Mouse (Mus musculus) thymus, postnatal 4 days (tissue): ENCODE data around the gene Gripap1.
"Not testable (repeated sequence)": the region's sequence is repeated elsewhere in the genome, so short reads cannot be mapped to it uniquely, and the experiment has no call there.

Source experiments
- DNase-seq: peaks from one replicate; pipeline ENCODE4 v3.0.0; 2021

Gripap1 gene

DNA sequence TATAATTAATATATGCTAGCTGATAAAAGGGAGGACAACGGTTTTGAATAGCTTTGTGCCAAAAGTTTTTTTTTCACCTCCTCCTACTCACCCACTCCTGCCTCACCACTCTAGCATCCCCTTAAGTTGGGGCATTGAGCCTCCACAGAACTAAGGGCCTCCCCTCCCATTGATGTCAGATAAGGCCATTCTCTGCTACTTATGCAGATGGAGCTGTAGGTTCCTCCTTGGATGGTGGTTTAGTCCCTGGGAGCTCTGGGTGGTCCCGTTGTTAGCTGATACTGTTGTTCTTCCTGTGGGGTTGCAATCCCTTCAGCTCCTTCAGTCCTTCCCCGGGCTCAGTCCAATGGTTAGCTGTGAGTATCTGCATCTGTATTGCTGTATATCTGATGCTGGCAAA, 10.3 kb upstream of the Gripap1 start:
- no peak for DNase-seq

DNA sequence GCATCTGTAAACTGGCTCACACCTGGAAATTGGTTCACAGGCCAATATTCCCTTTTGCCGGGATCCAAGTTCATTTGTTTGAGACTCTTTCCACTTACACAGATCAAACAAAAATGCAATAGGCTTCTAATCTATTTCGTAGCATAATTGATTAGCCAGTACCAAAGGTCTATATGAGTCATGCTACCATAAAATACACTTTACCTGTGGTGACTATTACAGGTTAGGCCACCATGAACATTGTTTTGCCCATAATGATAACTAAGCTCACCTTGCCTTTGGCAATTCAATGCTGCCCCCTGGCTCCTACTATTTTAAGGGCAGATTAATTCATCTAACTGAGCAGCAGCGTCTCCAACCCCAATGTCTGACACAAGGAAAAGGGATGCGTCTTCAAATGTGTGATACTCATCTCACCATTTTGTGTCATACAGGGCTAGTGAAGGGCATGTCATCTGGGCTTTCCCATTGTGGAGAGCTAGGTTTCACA, 6.9 kb upstream of the Gripap1 start:
- DNase-seq = no peak

DNA sequence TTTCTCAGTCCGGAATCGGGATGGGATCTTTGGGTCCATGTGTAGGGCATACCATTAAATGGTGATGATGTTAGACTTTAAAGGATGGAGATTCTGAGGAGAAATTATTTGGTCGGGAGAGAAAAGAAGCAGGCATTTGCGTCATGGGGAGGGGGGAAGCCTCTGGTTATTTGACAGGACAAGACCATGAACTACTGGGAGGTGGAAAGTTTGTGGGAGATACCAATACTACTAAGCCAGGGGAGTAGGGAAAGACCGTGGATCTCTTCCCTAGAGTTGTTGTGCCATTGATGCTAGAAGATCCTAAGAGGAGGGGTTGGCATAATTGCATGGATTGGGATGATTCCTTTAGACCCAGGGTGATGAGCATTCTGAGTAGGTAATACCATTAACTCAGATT, 744 bp downstream of the Gripap1 start:
- DNase-seq = no peak

DNA sequence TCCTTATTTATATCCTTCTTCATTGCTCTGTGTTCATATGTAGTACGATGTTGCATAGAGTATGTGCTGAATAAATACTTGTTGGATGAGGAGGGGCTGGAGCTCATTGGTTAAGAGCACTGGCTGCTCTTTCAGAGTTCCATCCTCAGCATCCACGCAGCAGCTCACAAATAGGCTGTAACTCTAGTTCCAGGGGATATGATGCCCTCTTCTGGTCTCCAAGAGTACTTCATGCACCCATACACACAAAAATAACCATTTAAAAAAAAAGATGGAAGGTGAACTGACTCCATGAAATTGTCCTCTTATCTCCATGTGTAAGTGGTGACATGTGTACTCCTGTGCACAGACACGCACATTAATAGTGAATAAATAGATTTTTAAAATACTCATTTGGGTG, 3.8 kb downstream of the Gripap1 start:
- DNase-seq = no peak

DNA sequence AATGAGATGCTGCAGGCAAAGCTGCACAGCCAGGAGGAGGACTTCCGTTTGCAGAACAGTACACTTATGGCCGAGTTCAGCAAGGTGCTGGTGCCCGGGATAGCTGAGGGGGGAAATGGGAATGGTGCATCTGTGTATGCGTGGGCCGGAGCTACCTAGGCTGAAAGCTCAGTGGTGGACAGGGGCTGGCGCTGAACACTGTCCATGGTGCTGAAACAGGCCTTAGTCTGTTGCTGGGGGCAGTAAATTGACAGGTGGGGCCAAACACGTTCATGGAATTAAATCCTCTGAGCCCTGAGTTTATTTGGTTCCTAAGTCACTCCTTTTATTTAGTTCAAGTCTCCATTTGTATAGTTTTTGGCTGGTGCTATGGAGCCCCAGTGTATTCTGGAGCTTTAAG, 5.5 kb downstream of the Gripap1 start:
- DNase-seq = peak; percentile 62

DNA sequence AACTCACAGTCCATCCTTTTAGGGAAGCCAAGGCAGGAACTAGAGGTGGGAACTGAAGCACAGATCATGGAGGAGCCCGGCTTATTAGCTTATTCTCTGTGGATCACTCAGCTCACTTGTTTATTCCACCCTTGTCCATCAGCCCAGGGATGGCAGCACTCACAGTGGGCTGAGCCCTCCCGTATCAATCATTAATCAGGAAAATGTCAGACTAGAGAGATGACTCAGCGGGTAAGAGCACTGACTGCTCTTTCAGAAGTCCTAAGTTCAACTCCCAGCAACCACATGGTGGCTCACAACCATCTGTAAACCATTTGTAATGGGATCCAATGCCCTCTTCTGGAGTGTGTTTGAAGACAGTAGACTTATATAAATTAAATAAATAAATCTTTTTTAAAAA, 7.8 kb downstream of the Gripap1 start:
- DNase-seq = no peak

DNA sequence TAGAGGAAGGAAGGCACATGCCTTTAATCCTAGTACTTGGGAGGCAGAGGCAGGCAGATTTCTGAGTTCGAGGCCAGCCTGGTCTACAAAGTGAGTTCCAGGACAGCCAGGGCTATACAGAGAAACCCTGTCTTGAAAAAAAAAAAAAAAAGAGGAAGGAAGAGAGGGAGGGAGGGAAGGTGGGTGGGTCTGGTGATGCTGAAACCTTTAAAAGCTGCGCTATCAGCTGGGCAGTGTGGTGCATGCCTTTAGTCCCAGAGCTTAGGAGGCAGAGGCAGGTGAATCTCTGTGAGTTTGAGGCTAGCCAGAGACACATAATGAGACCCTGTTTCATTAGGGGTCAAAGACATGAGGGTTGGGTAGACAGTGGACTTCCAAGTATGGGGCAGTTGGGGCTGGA, 12.6 kb downstream of the Gripap1 start:
- not testable (repeated sequence) for DNase-seq

DNA sequence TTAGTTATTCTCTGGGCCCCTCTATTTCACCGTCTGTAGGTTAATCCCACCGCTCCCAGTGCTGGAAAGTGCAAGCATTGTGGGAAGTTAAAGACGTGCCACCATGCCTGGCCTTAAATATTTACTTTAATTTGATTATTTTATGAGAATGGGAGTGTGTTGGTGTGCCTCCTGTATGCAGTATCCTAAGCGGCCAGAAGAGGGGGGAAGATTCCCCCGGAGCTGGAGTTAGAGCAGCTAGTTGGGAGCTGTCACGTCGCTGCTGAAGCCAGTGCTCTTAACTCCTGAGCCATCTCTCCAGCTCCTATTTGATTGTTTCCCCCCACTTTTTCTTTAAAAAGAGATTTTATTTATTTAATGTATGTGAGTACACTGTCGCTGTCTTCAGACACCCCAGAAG, 25.5 kb downstream of the Gripap1 start:
- DNase-seq = peak; percentile 60

DNA sequence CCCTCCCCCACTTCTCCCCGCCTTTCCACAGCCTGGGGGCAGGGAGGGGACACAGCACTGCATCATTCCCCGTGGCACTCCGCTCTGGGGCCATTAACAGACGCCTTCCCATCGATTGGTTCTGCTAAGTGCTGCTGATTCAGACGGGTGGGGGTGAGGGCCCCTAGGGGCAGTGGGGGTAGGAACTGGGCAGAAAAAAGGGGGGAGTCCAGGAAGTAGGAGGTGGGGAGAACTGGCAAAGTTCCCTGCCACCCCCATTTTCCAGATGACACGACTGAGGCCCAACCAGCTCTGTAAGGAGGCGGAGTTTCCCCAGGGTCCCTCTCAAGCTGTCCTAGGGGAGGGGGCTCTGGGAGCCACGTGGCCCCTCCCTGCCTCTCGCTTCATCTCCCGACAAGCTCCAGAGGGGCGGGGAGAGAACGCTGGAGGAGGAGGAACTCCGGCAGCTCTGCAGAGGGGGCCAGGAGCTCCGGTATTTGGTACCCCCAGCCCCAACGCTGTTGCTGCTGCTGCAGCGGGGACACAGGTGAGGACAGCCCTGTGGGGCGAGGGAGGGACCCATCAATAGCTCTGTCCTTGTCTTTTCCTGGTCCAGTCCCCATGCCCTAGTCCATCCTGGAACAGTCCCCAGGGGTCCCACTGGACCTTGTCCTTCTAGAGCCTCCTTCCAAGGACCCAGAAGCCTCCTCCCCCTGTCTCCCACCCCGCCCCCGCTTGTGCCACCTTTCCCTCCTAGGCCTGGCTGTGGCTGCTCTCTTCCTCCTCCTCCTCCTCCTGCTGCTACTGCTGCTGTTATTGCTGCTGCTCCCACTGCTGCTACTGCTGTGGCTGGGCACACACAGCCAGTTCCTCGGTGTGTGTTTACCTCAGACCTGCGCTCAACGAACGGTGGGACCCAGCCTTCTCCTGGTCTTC, 32.6 kb downstream of the Gripap1 start, which contains the start of gene Kcnd1:
TSS of gene Kcnd1 (plus strand) at position 425 of the 915 bp plus-strand sequence.
- no peak for DNase-seq

DNA sequence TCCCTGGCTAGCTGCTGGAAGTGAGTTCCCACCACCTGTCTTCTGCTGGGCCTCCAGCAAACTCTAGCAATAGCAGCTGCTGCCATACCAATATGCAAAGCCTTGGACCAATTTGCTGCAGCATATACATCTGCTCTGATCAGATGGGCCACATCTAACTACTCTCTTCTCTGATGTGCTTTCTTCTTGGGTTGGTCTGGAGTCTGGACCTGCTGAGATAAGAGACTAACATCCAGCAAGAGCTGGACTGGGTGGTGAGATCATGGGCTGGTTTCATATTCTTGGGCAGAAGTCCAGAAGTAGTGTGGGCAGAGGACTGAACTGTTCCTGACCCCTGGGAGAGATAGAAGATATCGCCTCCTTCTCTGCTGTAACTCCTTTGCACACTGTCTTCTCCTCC, 47.6 kb downstream of the Gripap1 start:
- no peak for DNase-seq

DNA sequence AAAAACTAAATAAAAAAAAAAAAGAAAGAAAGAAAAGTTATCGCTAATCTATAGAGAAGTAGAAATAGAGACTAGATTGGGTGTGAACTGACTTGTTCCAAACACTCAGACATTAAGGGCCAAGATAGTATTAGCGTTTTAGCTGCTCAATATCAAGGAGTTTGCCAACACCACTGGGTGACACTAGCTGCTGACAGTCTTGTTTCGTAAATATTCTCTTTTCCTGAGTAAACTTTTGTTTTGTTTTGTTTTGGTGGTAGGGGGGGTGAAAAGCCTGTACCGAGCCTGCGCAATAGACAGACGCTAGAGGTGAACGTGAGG, 51.2 kb downstream of the Gripap1 start:
- DNase-seq = no peak

DNA sequence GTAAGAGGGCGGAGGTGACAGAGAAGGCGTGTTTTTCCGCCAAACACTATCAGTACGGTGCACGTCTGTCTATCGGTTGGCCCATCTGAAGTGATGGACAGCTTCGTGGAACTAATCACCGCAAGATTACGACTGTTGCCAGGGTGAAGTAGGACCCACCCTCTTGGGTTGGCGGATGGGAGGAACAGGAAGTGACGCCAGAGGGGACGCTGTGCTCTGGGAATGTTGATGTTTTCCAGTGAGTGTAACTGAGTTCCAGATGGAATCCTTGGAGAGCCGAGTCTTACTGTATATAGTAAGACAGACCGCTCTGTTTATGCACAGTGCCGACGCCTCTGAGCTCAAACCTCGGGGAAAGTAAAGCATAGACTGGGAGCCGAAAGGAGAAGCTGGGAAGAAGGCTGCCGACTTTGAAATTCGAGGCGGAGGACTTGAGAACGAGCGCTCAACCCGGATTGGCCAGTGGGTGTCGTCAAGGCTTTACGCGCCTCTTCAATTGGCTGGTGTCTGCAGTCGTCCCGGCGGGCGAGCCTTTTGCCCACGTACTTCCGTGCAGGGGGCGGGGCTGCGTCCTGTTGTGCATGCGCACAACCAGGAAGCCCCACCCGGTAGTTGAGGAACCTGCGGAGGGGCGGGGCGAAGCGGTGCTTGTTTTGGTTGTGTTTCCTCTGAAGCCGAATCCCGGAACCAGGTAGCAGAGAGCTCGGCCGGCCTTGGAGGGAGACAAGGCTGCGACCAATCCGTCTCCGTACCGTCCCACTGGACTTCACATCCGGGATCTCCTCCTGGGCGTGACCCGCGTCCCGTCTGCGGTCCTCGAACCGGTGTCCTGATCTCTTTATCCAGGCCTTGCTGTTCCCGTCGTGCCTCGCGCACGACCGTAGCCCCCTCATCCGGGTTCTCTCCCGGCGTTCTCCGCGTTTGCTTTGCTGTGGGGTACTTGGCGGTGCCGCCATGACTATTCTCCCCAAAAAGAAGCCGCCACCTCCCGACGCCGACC, 51.9 kb downstream of the Gripap1 start, which contains the start of gene Otud5:
TSS of gene Otud5 (plus strand) at position 202 of the 1,000 bp plus-strand sequence.
- DNase-seq = peak; percentile 97

DNA sequence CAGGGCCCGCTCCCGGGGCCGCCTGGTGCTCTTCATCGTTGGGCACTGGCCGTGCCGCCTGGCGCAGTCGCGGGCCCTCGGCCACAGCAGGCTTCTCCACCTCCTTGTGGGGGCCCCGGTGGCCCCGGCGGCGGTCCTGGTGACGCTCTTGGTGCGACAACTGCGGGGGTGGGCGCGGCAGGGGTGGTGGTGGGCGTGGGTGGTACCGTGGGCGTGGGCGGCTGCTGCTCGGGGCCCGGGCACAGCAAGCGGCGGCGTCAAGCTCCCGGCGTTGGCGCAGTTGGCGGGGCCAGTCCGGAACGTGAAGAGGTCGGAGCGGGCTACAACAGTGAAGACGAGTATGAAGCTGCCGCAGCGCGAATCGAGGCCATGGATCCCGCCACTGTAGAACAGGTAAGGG, 52.8 kb downstream of the Gripap1 start:
- DNase-seq = peak; percentile 59

DNA sequence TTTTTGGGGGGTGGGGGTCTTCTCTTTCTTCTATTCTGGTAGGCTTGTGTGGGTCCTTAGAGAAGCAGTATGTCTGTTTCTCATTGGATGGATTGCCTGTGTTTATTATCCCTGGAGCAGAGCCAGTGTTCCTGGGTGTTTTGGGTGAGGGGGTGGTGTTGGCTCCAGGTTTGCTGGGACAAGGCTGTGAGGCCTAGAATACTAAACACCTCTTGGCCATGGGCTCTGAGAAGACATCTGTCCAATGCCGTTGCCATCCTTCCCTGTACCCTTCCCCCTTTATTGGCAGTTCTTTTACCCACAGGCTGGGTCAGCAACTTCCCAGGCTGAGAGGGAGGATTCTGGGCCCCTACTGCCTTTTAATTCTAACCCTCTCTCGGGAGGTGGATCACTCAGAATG, 58.3 kb downstream of the Gripap1 start:
- no peak for DNase-seq

DNA sequence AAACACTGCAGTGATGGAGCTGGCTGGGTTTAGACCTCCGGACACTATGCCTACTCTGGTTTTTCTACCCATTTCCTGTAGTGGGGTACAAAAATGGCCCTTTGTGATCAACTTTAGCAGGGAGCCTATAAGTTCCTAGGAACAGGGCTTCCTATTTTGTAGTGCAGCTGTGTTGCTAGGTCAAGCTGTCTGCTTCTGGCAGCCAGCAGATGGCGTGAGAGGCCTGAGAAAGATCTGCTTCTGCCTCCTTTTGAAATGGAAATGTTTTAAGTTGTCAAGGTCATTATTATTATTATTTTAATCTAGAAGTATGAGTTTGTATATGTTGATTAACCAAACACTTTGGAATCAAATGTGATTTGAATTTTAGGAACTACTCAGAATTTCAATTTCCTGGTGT, 65.0 kb downstream of the Gripap1 start:
- DNase-seq = peak; percentile 71

DNA sequence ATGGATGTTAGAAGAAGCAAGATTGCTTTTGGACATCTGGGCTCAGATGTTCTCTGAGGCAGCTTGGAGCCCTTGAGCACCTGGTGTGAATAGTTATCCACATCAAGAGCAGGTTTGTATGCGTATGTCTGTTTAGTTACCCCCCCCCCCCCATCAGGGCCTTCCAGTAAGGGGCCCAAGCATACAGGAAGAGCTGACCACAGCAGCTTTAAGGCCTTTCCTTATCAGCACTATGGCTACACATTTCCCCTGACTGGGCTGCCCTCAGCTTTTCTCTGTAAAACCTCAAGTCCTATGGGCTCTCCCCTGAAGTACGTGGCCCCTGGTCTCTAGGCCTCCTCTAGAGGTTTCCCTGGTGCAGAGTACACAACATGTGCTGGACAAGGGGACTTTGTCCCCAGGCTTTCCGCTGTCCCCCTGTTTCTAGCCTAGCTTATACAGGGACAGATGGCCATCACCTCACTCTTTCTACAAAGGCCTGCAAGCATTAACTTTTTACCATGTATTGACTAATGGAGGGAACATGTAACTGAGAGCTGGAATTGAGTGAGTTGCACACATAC, 69.7 kb downstream of the Gripap1 start:
- DNase-seq = no peak

DNA sequence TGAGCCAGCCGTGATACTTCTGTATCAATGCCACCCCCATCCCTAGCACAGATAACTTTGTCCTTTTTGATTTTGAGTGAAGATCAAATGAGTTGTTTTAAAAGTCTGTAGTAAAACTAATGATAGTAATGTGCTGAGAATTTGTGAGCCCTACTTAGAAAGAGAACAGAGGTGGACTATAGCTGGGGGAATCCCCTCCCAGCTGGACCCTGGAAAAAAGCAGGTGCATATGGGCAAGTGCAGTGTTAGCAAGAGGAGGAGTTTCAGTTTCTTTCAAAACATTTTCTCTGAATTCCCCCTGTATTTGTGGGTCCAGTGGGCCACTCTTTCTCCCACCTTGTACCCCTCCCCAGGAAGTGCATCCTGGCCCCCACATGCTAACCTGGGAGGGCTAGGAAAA, 73.6 kb downstream of the Gripap1 start:
- DNase-seq = no peak

DNA sequence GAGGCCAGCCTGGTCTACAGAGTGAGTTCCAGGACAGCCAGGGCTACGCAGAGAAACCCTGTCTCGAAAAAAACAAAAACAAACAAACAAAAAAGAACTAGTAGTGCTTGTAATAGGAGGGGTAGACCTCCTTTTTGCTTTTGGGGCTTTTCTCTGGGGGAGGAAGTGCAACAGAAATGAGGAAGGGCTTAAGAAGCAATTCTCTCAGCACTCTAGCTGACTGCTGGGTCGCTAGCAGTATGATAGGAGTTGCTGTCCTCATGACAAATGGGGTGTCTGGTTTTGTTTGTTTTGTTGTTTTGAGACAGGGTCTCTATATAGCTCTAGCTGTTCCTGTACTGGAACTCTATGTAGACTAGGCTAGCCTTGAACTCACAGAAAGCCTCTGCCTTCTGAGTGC, 75.0 kb downstream of the Gripap1 start:
- no peak for DNase-seq

DNA sequence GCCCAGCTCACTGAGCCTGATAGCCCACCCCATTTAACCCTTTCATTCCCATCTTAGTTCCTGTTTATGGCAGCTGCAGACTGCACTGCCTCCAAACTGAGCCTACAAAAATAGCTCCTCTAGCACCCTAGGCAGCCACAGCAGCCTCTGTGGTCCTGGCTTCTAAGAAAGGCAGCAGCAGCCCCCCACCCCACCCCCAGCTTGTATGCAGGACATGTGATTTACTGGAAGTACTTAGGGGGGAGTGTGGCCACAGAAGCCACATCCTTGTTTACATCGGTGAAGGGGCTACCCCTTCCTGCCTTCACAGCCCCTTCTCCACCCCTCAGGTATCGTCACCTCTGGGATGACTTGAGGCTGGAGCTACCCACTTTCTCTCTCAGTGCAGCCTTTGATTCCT, 75.8 kb downstream of the Gripap1 start:
- DNase-seq = peak; percentile 18

DNA sequence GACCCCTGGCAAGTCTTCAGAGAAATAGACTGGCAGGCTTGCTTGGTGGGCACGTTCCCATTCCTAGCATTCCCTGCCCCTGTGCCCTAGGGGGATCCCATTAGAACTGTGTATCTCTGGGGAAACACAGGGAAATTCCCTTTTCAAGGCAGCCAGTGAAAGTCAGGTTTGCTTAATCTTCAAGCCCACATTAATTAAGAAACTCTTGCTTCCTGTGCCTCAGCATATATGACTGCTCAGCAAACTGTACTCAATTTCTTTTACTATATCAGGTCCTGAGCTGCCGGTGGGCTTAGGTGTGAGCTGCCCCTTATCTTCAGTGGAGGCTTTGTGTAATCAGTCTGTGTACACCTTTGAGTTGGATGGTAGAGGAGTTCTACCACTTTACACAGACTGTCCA, 76.2 kb downstream of the Gripap1 start:
- no peak for DNase-seq

DNA sequence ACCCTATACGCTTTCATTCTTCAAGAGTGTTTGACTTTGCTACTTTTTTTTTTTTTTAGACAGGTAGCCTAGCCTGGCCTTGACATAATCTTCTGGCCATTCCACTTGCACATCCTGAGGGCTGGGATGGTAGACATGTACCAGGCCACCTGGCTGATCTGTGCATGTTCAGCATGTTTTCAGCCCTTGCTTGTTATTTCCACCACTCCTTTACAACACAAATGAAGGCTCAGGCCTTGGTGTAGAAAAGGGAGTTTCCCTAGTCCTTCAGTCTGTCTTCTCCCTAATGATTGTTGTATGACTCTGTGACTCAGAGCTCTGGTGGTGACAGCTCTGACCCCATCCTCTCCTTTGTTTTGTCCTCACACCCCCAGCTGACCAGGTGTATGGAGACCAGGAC, 77.6 kb downstream of the Gripap1 start:
- no peak for DNase-seq

DNA sequence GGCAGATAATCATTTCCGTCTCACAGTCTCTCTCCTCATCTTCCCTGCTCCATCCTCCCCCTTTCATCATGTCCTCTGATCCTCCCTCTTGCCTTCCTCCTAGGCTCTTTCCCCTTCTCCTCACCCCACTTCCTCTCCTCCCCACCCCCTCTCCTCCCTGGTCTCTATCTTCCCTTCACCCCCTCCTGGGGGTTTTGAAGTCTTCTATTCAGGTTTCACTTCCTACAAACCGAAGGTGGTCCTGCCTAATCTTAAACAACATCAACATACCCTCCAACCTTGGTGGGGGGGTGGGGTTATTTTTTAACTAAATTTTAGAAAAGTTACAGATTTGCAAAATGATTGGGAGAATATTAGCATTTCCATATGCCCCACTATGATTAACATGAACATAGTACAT, 78.9 kb downstream of the Gripap1 start:
- no peak for DNase-seq

DNA sequence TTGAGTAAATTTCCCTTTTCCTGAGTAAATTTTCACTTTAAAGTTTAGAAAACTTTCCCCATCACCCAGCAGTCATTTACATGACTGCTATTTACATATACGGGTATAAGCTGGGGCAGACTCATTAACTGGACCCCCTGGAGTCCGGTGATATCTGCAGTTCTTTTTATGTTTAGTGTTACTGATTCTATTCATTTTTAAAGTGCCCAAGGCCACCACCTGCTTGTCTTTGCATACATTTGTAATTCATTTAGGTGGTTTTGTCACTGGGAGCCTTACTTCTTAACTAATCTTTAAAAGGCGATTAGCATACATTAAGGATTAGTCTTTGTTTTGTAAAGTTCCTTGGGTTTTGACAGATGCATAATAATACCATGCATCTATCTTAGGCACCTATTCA, 80.3 kb downstream of the Gripap1 start:
- DNase-seq = no peak
